Mouse (Mus musculus) v-Abl transformed pro-B cells (cell line): Measurements from ENCODE around the gene Ppm1h.
"Not testable (repeated sequence)": the region's sequence is repeated elsewhere in the genome, so short reads cannot be mapped to it uniquely, and the experiment has no call there.

Experiments
- in situ Hi-C, 2 experiments: fragments of 400-800 bp; cut with MboI; formaldehyde crosslinking; loops; one replicate each; pipeline ENCODE4 v1.15.1; 2025; ENCODE audit not compliant: unreplicated experiment in 2 of 2

The Ppm1h gene

GRCm38 (mm10) chr10:122957918-122958317 lies 279.4 kb downstream of the Ppm1h start:
- in situ Hi-C loops: no loop called here

- in situ Hi-C loops: no loop called here
Observed at GRCm38 (mm10) chr10:122958699-122959098, 280.1 kb downstream of the Ppm1h start.

GRCm38 (mm10) chr10:122960216-122960615 lies 281.7 kb downstream of the Ppm1h start:
- in situ Hi-C loops: no loop called here

GRCm38 (mm10) chr10:122960738-122961137 lies 282.2 kb downstream of the Ppm1h start:
- in situ Hi-C loops: no loop called here

- in situ Hi-C loops: no loop called here
Observed at GRCm38 (mm10) chr10:122961494-122961893, 282.9 kb downstream of the Ppm1h start.

GRCm38 (mm10) chr10:122962651-122963050 lies 284.1 kb downstream of the Ppm1h start:
- in situ Hi-C loops: no loop called here

GRCm38 (mm10) chr10:122963463-122964240 lies 285.1 kb downstream of the Ppm1h start:
- in situ Hi-C loops: no loop called here

- in situ Hi-C loops: no loop called here
Observed at GRCm38 (mm10) chr10:122964241-122964636, 285.7 kb downstream of the Ppm1h start.

GRCm38 (mm10) chr10:122965650-122966049 lies 287.1 kb downstream of the Ppm1h start:
- in situ Hi-C loops: not testable (repeated sequence)

- in situ Hi-C loops: no loop called here
Observed at GRCm38 (mm10) chr10:122966421-122966820, 287.9 kb downstream of the Ppm1h start.

GRCm38 (mm10) chr10:122970188-122970587 lies 291.6 kb downstream of the Ppm1h start:
- in situ Hi-C loops: no loop called here

GRCm38 (mm10) chr10:122973241-122973640 lies 294.7 kb downstream of the Ppm1h start:
- in situ Hi-C loops: no loop called here

GRCm38 (mm10) chr10:122976038-122976437 lies 297.5 kb downstream of the Ppm1h start:
- in situ Hi-C loops: loop anchor here in 1 of 2 experiments (25.0 kb wide), 1 partner anchor 1614 kb away; the partner anchor contains the start of genes Gns and Tbc1d30

- in situ Hi-C loops: loop anchor here in 1 of 2 experiments (25.0 kb wide), 1 partner anchor 1617 kb away; the partner anchor contains the start of genes Gns and Tbc1d30
Observed at GRCm38 (mm10) chr10:122979356-122979755, 300.8 kb downstream of the Ppm1h start.

- in situ Hi-C loops: loop anchor here in 1 of 2 experiments (25.0 kb wide), 1 partner anchor 1618 kb away; the partner anchor contains the start of genes Gns and Tbc1d30
Observed at GRCm38 (mm10) chr10:122980123-122980522, 301.6 kb downstream of the Ppm1h start.

GRCm38 (mm10) chr10:122982909-122983578 lies 304.5 kb downstream of the Ppm1h start:
- in situ Hi-C loops: loop anchor here in 1 of 2 experiments (25.0 kb wide), 1 partner anchor 1621 kb away; the partner anchor contains the start of genes Gns and Tbc1d30

GRCm38 (mm10) chr10:122983579-122984530 lies 305.3 kb downstream of the Ppm1h start:
- in situ Hi-C loops: loop anchor here in 1 of 2 experiments (25.0 kb wide), 1 partner anchor 1622 kb away; the partner anchor contains the start of genes Gns and Tbc1d30

GRCm38 (mm10) chr10:122984531-122985251 lies 306.1 kb downstream of the Ppm1h start:
- in situ Hi-C loops: loop anchor here in 1 of 2 experiments (25.0 kb wide), 1 partner anchor 1622 kb away; the partner anchor contains the start of genes Gns and Tbc1d30

- in situ Hi-C loops: loop anchor here in 1 of 2 experiments (25.0 kb wide), 1 partner anchor 1623 kb away; the partner anchor contains the start of genes Gns and Tbc1d30
Observed at GRCm38 (mm10) chr10:122985252-122985514, 306.6 kb downstream of the Ppm1h start.
